Mouse (Mus musculus): ENCODE measurements at regions not wholly inside any gene's neighbourhood (a gene's known extent, or its start where the extent isn't known, plus 50 kb on each side); places are given as distances from the start of the nearest gene placed in this dataset.

GRCm38 (mm10) chr14:76216446-76217177 is 105.9 kb downstream of the Nufip1 start:
- Histone ChIP-seq H3K27me3 (ENCODE audit: control insufficient read depth, insufficient read depth, low read length) (no peaks in the 10 kb centered on the region; the same call in 1 of the 2 replicates), H3K4me1 (ENCODE audit: control insufficient read depth, insufficient read depth, low read length) (no peaks in the 10 kb centered on the region), H3K79me2 (ENCODE audit: control insufficient read depth, insufficient read depth, low read length) (no peaks in the 10 kb centered on the region), H3K9ac (ENCODE audit: low read depth, low read length) (no peak overlapping the region), H3K36me3 (ENCODE audit: control insufficient read depth, insufficient read depth, low read length) (no peaks in the 10 kb centered on the region), H3K4me3 (ENCODE audit: insufficient read depth, low read depth, low read length) (no peak overlapping the region), H3K27ac (replicated peaks; ENCODE audit: insufficient read depth, low read depth, low read length) (no peak overlapping the region)
- TF ChIP-seq POLR2A (IDR thresholded peaks at IDR 0.05; ENCODE audit: extremely low read depth, insufficient read depth, low read length) = no peak
- TF ChIP-seq CTCF (IDR thresholded peaks at IDR 0.05; ENCODE audit: low read depth, low read length) = no peak
- no peak for DNase-seq (ENCODE audit: extremely low read depth, low read depth, low spot score)
- WGBS = 70% methylated on average over 12 of the region's 12 CpGs

- DNase-seq (ENCODE audit: extremely low read depth, low read depth, low spot score) = no peak
- Histone ChIP-seq H3K4me1 (ENCODE audit: control insufficient read depth, insufficient read depth, low read length) (no peaks in the 10 kb centered on the region), H3K4me3 (ENCODE audit: insufficient read depth, low read depth, low read length) (no peak overlapping the region), H3K27me3 (ENCODE audit: control insufficient read depth, insufficient read depth, low read length) (no peaks in the 10 kb centered on the region; the same call in 1 of the 2 replicates), H3K27ac (replicated peaks; ENCODE audit: insufficient read depth, low read depth, low read length) (no peak overlapping the region), H3K9ac (ENCODE audit: low read depth, low read length) (no peak overlapping the region), H3K79me2 (ENCODE audit: control insufficient read depth, insufficient read depth, low read length) (no peaks in the 10 kb centered on the region), H3K36me3 (ENCODE audit: control insufficient read depth, insufficient read depth, low read length) (no peaks in the 10 kb centered on the region)
- TF ChIP-seq POLR2A (IDR thresholded peaks at IDR 0.05; ENCODE audit: extremely low read depth, insufficient read depth, low read length) (no peak), CTCF (IDR thresholded peaks at IDR 0.05; ENCODE audit: low read depth, low read length) (no peak)
- WGBS = 79% methylated on average over 9 of the region's 9 CpGs
These were observed 106.4 kb downstream of the Nufip1 start for GRCm38 (mm10) chr14:76217178-76217500.

DNA sequence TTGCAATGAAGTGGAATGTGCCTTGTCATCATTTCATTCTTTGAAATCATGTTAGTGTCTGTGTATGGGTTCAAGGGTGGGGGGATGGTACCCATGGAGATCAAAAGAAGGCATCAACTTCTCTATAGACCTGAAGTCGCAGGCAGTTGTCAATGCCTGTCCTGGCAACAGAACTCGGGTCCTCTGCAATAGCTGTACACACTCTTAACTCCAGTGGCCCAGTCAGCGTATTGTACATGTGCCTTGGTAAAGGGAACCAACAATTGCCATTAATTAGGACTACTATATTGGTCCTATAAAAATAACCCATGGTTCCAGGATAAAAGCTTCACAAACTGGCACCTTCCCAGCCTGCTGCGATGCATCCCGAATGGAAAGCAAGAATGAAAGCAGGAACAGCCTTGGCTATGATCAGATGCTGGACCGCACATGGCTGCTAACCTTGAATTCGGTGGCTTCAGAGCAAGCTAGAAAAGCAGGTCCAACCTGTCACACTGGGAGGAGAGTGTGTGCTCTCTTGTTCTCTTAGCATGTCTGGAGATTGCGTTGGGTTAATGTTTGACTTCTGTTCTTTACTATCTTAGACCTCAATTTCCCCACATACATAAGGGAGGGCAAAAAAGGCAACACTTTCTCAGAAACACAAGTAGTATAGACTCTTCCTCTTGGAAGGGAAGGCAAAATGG is 107.0 kb downstream of the Nufip1 start:
- no peak for DNase-seq (ENCODE audit: extremely low read depth, low read depth, low spot score)
- 89% methylated on average over 8 of the region's 8 CpGs for WGBS
- Histone ChIP-seq H3K4me3 (ENCODE audit: insufficient read depth, low read depth, low read length) (no peak overlapping the region), H3K27ac (replicated peaks; ENCODE audit: insufficient read depth, low read depth, low read length) (no peak overlapping the region), H3K36me3 (ENCODE audit: control insufficient read depth, insufficient read depth, low read length) (no peaks in the 10 kb centered on the region), H3K4me1 (ENCODE audit: control insufficient read depth, insufficient read depth, low read length) (no peaks in the 10 kb centered on the region), H3K9ac (ENCODE audit: low read depth, low read length) (no peak overlapping the region), H3K79me2 (ENCODE audit: control insufficient read depth, insufficient read depth, low read length) (no peaks in the 10 kb centered on the region), H3K27me3 (ENCODE audit: control insufficient read depth, insufficient read depth, low read length) (no peaks in the 10 kb centered on the region; the same call in 1 of the 2 replicates)
- TF ChIP-seq CTCF (IDR thresholded peaks at IDR 0.05; ENCODE audit: low read depth, low read length) (no peak), POLR2A (IDR thresholded peaks at IDR 0.05; ENCODE audit: extremely low read depth, insufficient read depth, low read length) (no peak)

- Histone ChIP-seq H3K36me3 (ENCODE audit: control insufficient read depth, insufficient read depth, low read length) (no peaks in the 10 kb centered on the region), H3K27ac (replicated peaks; ENCODE audit: insufficient read depth, low read depth, low read length) (no peak overlapping the region), H3K4me1 (ENCODE audit: control insufficient read depth, insufficient read depth, low read length) (no peaks in the 10 kb centered on the region), H3K27me3 (ENCODE audit: control insufficient read depth, insufficient read depth, low read length) (no peaks in the 10 kb centered on the region; the same call in 1 of the 2 replicates), H3K4me3 (ENCODE audit: insufficient read depth, low read depth, low read length) (no peak overlapping the region), H3K79me2 (ENCODE audit: control insufficient read depth, insufficient read depth, low read length) (no peaks in the 10 kb centered on the region), H3K9ac (ENCODE audit: low read depth, low read length) (no peak overlapping the region)
- no peak for DNase-seq (ENCODE audit: extremely low read depth, low read depth, low spot score)
- WGBS = 86% methylated on average over 5 of the region's 5 CpGs
- no peak for TF ChIP-seq CTCF (IDR thresholded peaks at IDR 0.05; ENCODE audit: low read depth, low read length)
- no peak for TF ChIP-seq POLR2A (IDR thresholded peaks at IDR 0.05; ENCODE audit: extremely low read depth, insufficient read depth, low read length)
These were observed 110.3 kb downstream of the Nufip1 start for GRCm38 (mm10) chr14:76220952-76221351.

DNA sequence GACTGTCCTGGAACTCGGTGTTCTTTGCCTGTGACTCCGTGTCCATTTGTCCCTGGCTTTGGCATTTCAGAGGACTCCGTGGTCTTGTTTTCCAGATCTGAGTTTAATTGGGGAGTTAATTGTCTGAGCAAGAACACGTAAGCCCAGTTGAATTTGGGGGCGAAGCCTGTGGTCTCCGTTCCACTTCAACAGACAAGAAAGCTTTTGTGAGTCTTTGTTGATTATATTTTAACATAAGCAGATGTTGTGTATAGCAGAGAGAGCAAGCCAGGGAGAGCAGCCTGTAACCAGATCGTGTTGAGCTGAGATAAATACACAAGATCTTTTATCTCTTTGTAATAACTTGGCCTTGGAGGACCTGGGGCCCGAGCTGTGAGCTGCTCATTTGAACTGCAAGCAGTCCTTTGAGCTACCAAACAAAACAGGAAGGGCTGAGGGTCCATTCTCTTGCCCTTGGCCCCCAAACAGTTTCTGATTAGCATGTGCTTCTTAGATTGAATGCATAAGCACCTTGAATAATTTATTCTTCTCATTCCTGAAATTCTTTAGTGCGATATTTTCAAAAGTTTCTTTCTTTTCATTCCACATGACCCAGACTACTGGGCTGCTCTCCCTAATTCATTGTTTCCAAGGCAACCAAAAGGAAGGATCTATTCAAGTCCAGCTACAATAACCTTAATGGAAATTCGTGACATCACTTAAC is 111.1 kb downstream of the Nufip1 start:
- Histone ChIP-seq H3K27me3 (ENCODE audit: control insufficient read depth, insufficient read depth, low read length) (no peaks in the 10 kb centered on the region; the same call in 1 of the 2 replicates), H3K36me3 (ENCODE audit: control insufficient read depth, insufficient read depth, low read length) (no peaks in the 10 kb centered on the region), H3K4me3 (ENCODE audit: insufficient read depth, low read depth, low read length) (no peak overlapping the region), H3K9ac (ENCODE audit: low read depth, low read length) (no peak overlapping the region), H3K4me1 (ENCODE audit: control insufficient read depth, insufficient read depth, low read length) (no peaks in the 10 kb centered on the region), H3K27ac (replicated peaks; ENCODE audit: insufficient read depth, low read depth, low read length) (no peak overlapping the region), H3K79me2 (ENCODE audit: control insufficient read depth, insufficient read depth, low read length) (no peaks in the 10 kb centered on the region)
- 70% methylated on average over 10 of the region's 10 CpGs for WGBS
- TF ChIP-seq POLR2A (IDR thresholded peaks at IDR 0.05; ENCODE audit: extremely low read depth, insufficient read depth, low read length) = no peak
- TF ChIP-seq CTCF (IDR thresholded peaks at IDR 0.05; ENCODE audit: low read depth, low read length) = no peak
- DNase-seq (ENCODE audit: extremely low read depth, low read depth, low spot score) = no peak

Measured in liver, adult 2 months (tissue).